Comparison of ENCODE assay signal across 29 mouse cellular contexts in the genomic region with DNA sequence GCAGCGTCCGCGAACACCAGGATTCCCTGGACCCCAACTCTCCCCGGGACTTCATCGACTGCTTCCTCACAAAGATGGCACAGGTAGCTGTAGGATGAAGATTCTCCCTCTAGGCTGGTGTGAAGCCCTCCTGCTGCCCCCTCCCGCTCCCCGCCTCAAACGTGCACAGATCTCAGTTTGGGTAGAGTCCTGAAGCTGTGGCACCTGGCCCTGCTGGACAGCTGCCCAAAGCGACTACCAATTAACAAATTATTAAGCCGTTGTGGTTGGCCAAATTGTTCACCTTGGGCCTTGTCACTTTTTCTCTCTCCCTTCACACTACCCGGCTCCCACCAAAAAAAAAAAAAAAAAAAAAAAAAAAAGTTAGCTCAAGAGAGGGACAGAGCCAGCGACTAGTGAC. TPM values are rescaled to one million over a fixed set of nuclear protein-coding genes. Genes with fewer than 3 reads are reported as not detected.
"Had no signal": no experiment of that assay in that cellular context is flagged by ENCODE, and none has a peak within 500 bp of the region (broad histone marks: within the 10 kb centered on the region; RNA-seq: fewer than 3 reads in every experiment).

No protein-coding gene starts in this region.

- H3K4me2 ChIP-seq: intestine, embryonic 15.5 days; limb, embryonic 12.5 days; limb, embryonic 15.5 days; liver, embryonic 12.5 days; liver, embryonic 15.5 days; midbrain, embryonic 11.5 days had no signal

- H3K4me3 ChIP-seq: intestine, embryonic 15.5 days; limb, embryonic 12.5 days; limb, embryonic 15.5 days; liver, embryonic 12.5 days; liver, embryonic 15.5 days had no signal

- H3K36me3 ChIP-seq: intestine, embryonic 15.5 days; limb, embryonic 12.5 days; limb, embryonic 15.5 days; liver, embryonic 12.5 days; liver, embryonic 15.5 days had no signal

- H3K9me3 ChIP-seq: intestine, embryonic 15.5 days; limb, embryonic 15.5 days; liver, embryonic 15.5 days had no signal

- H3K27me3 ChIP-seq: intestine, embryonic 15.5 days; limb, embryonic 12.5 days; limb, embryonic 15.5 days; liver, embryonic 12.5 days; liver, embryonic 15.5 days had no signal

- DNase-seq: left cerebral cortex, postnatal 4 days; lung, adult 2 months; lung, postnatal 14 days; lung, postnatal 4 days; midbrain, embryonic 14.5 days; right cerebral cortex, adult 18-20 months; right cerebral cortex, postnatal 14 days; right cerebral cortex, postnatal 4 days; thymus, adult 18-20 months; thymus, postnatal 36 days had no signal

- ATAC-seq: liver, embryonic 12.5 days had no signal

- H3K9ac ChIP-seq: intestine, embryonic 15.5 days; limb, embryonic 12.5 days; limb, embryonic 15.5 days; liver, embryonic 12.5 days; liver, embryonic 15.5 days had no signal

- H3K4me1 ChIP-seq: liver, embryonic 15.5 days had no signal

- H3K27ac ChIP-seq: intestine, embryonic 15.5 days; kidney, postnatal 0 days; limb, embryonic 12.5 days; limb, embryonic 15.5 days; liver, embryonic 12.5 days; liver, embryonic 15.5 days; stomach, postnatal 0 days had no signal

RNA-seq across cellular contexts. Expression of gene Cyp2f2, which starts 10.1 kb away (rescaled TPM):
- total RNA-seq: layer of hippocampus, adult 18-20 months; layer of hippocampus, postnatal 14 days; left cerebral cortex, postnatal 4 days; megakaryocyte progenitor cell, adult 5-6 weeks; megakaryocyte-erythroid progenitor cell, adult 5-6 weeks had no signal
- polyA plus RNA-seq: limb, embryonic 12.5 days; liver, embryonic 12.5 days; midbrain, embryonic 11.5 days; midbrain, embryonic 14.5 days; neural tube, embryonic 11.5 days; neural tube, embryonic 14.5 days had no signal

RNA-seq across cellular contexts. Expression of gene Cyp2t4, which starts 23.7 kb away (rescaled TPM):
- total RNA-seq: layer of hippocampus, adult 18-20 months; layer of hippocampus, postnatal 14 days; left cerebral cortex, adult 8-10 months; left cerebral cortex, postnatal 14 days; left cerebral cortex, postnatal 4 days; megakaryocyte progenitor cell, adult 5-6 weeks; megakaryocyte-erythroid progenitor cell, adult 5-6 weeks; midbrain, postnatal 0 days had no signal
- polyA plus RNA-seq: kidney, postnatal 0 days; limb, embryonic 12.5 days; liver, embryonic 12.5 days; liver, embryonic 15.5 days; lung, adult 2 months; neural tube, embryonic 11.5 days; stomach, embryonic 14.5 days; stomach, postnatal 0 days; urinary bladder, adult 2 months had no signal

RNA-seq across cellular contexts. Expression of gene Gm21983, which starts 51.1 kb away (rescaled TPM):
- total RNA-seq: layer of hippocampus, adult 18-20 months; layer of hippocampus, postnatal 14 days; left cerebral cortex, adult 8-10 months; left cerebral cortex, postnatal 14 days; left cerebral cortex, postnatal 4 days; megakaryocyte progenitor cell, adult 5-6 weeks; megakaryocyte-erythroid progenitor cell, adult 5-6 weeks; midbrain, postnatal 0 days had no signal
- polyA plus RNA-seq: intestine, embryonic 15.5 days; liver, embryonic 12.5 days; liver, embryonic 15.5 days; lung, adult 2 months; midbrain, embryonic 11.5 days; midbrain, embryonic 14.5 days; midbrain, postnatal 0 days; neural tube, embryonic 11.5 days; neural tube, embryonic 14.5 days; stomach, embryonic 14.5 days; stomach, postnatal 0 days; urinary bladder, adult 2 months had no signal
